Mouse (Mus musculus) stomach, postnatal 0 days (tissue): ENCODE results near the gene Gm28047. TPM values are rescaled to one million over a fixed set of nuclear protein-coding genes. Genes with fewer than 3 reads are reported as not detected.
"Not testable (repeated sequence)": the region's sequence is repeated elsewhere in the genome, so short reads cannot be mapped to it uniquely, and the experiment has no call there.

Experiments used
- ATAC-seq: fragments of 200-750 bp; cut with Nextera tagmentation; 2 replicates; pipeline ENCODE4 v1.8.0; 2017; ENCODE audit not compliant: low FRiP score, low TSS enrichment
- DNase-seq: peaks from one replicate; pipeline ENCODE4 v3.0.0-alpha.2; 2016; ENCODE audit warnings: low spot score
- H3K27ac ChIP-seq: fragments of 300-500 bp; sonication (generic); replicated peaks from 2 replicates; pipeline ENCODE4 v1.5.1; 2014; ENCODE audit warnings: mild to moderate bottlenecking, control low read depth
- H3K27me3 ChIP-seq: fragments of 300-500 bp; sonication (generic); 2 replicates; pipeline ENCODE4 v1.6.1; 2014; ENCODE audit warnings: low read length; ENCODE audit not compliant: control insufficient read depth, insufficient read depth
- H3K36me3 ChIP-seq: fragments of 300-500 bp; sonication (generic); 2 replicates; pipeline ENCODE4 v1.6.1; 2014; ENCODE audit warnings: low read length, mixed read lengths; ENCODE audit not compliant: control insufficient read depth, insufficient read depth
- H3K4me1 ChIP-seq: fragments of 300-500 bp; sonication (generic); replicated peaks from 2 replicates; pipeline ENCODE4 v1.6.1; 2014; ENCODE audit warnings: antibody characterized with exemption; ENCODE audit not compliant: control insufficient read depth, insufficient read depth
- H3K4me2 ChIP-seq: fragments of 300-500 bp; sonication (generic); replicated peaks from 2 replicates; pipeline ENCODE4 v1.6.1; 2014; ENCODE audit warnings: low read depth, mild to moderate bottlenecking, control low read depth, moderate library complexity
- H3K4me3 ChIP-seq: fragments of 300-500 bp; sonication (generic); 2 replicates; pipeline ENCODE4 v1.5.1; 2014; ENCODE audit warnings: low read depth, low read length, control low read depth
- H3K9ac ChIP-seq: fragments of 300-500 bp; sonication (generic); 2 replicates; pipeline ENCODE4 v1.6.1; 2014; ENCODE audit warnings: mild to moderate bottlenecking, low read length, control low read depth, mixed read lengths
- H3K9me3 ChIP-seq: fragments of 300-500 bp; sonication (generic); 2 replicates; pipeline ENCODE4 v1.6.1; 2016; ENCODE audit warnings: low read length; ENCODE audit not compliant: control insufficient read depth
- CTCF ChIP-seq: IDR thresholded peaks from 2 replicates; pipeline ENCODE4 v1.5.1; 2016; ENCODE audit warnings: antibody characterized with exemption, low read depth, mild to moderate bottlenecking, moderate library complexity
- EP300 ChIP-seq: optimal IDR thresholded peaks from 2 replicates; pipeline ENCODE3; 2016; ENCODE audit warnings: antibody characterized with exemption
- WGBS: fragments of 180-500 bp; shearing (Covaris S2); extraction: QIAGEN DNeasy Blood & Tissue Kit; methylation state at CpG from one replicate; pipeline ENCODE4 v1.1.7; 2014; 5-methylcytosine and 5-hydroxymethylcytosine counted together
- polyA plus RNA-seq: library from polyadenylated mRNA; unstranded; fragments of >200 nt; fragmentation: Nextera tagmentation; extraction: Ambion mirVana; gene quantifications from 2 replicates; pipeline ENCODE4 v1.2.1, GENCODE M21; 2015

Gm28047 gene
- polyA plus RNA-seq, 1 experiment from 2014 or later, result not detected

DNA sequence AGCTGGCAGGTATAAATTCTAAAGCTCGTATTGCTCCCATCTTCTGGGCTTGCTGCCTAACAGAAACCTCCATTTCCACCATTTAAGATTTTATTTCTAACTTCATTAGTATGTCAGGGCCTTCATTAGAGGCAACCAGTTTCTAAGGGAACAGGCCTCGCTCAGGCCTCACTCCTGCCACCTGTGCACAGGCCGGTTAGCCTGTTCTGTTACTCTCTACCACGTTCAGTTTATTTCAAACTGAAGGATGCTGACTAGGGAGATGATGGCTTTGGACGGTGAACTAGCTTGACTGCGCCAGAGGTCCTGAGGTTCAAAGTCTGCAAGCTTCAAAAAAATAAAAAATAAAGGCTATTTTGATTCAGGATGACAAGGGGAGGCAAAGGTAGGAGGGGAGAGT is 45.4 kb upstream of the Gm28047 start:
- Histone ChIP-seq H3K36me3 (peaks cover 10% of the 10 kb centered on the region; the same call in 1 of the 2 replicates), H3K4me1 (no peaks in the 10 kb centered on the region), H3K9ac (peak overlapping the region; percentile 97), H3K4me3 (peak overlapping the region; percentile 82), H3K9me3 (no peaks in the 10 kb centered on the region), H3K27me3 (no peaks in the 10 kb centered on the region), H3K4me2 (peak overlapping the region; percentile 91), H3K27ac (peak overlapping the region; percentile 94)
- no peak for DNase-seq
- TF ChIP-seq EP300, result no peak
- TF ChIP-seq CTCF, result no peak
- ATAC-seq, result no peak
- WGBS, result 3% methylated on average over 6 of the region's 6 CpGs

DNA sequence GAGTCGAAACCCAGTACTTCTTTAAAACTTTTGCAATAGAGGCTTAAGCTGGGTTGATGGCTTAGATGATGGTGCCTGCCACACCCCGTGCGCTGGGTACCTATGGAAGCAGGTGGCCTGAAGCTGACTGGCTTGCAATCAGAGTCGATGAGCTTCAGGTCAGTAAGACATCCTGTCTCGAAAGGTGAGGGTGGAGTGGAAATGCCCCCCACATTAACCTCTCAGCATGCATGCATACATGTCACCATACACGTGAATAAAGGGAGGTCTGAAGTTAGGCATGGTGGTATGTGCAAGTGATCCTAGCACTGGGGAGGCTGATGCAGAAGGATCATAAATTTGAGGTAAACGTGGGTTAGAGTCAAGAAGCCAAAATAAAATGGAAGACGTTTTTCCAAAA is 44.7 kb upstream of the Gm28047 start:
- Histone ChIP-seq H3K9me3 (no peaks in the 10 kb centered on the region), H3K4me3 (no peak overlapping the region)

GRCm38 (mm10) chr15:102665494-102665893 is 40.6 kb upstream of the Gm28047 start:
- H3K9me3 ChIP-seq, result no peaks in the 10 kb centered on the region
- peak; percentile 82 for DNase-seq
- peak; percentile 76 for ATAC-seq
- no peaks in the 10 kb centered on the region for H3K27me3 ChIP-seq
- H3K27ac ChIP-seq, result no peak overlapping the region
- H3K4me3 ChIP-seq, result no peak overlapping the region
- H3K9ac ChIP-seq, result no peak overlapping the region
- no peak for TF ChIP-seq EP300
- TF ChIP-seq CTCF, result peak; percentile 90
- no peak overlapping the region for H3K4me2 ChIP-seq
- H3K36me3 ChIP-seq, result peaks cover 25% of the 10 kb centered on the region
- no peaks in the 10 kb centered on the region for H3K4me1 ChIP-seq
- 30% methylated on average over 4 of the region's 4 CpGs for WGBS

More for the DNA sequence above, 44.7 kb upstream of the Gm28047 start:
- Histone ChIP-seq H3K27me3 (no peaks in the 10 kb centered on the region), H3K9ac (no peak overlapping the region), H3K27ac (no peak overlapping the region), H3K4me2 (no peak overlapping the region), H3K4me1 (no peaks in the 10 kb centered on the region), H3K36me3 (peaks cover 10% of the 10 kb centered on the region; the same call in 1 of the 2 replicates)
- no peak for TF ChIP-seq EP300
- TF ChIP-seq CTCF, result no peak
- WGBS, result 79% methylated on average over 8 of the region's 8 CpGs
- DNase-seq (no peak), ATAC-seq (no peak)

GRCm38 (mm10) chr15:102663825-102664224 is 39.0 kb upstream of the Gm28047 start:
- 75% methylated on average over 8 of the region's 8 CpGs for WGBS
- no peak overlapping the region for H3K27ac ChIP-seq
- DNase-seq, result no peak

GRCm38 (mm10) chr15:102662601-102663000 is 37.7 kb upstream of the Gm28047 start:
- not testable (repeated sequence) for H3K27me3 ChIP-seq, H3K27ac ChIP-seq, ATAC-seq, H3K4me1 ChIP-seq, H3K4me3 ChIP-seq, H3K9ac ChIP-seq, H3K4me2 ChIP-seq, H3K9me3 ChIP-seq, DNase-seq
- WGBS, result no CpG with 5 or more reads among the region's 2 CpGs
- H3K36me3 ChIP-seq, result peaks cover 25% of the 10 kb centered on the region

More at GRCm38 (mm10) chr15:102663825-102664224, 39.0 kb upstream of the Gm28047 start:
- Histone ChIP-seq H3K4me2 (no peak overlapping the region), H3K36me3 (peaks cover 25% of the 10 kb centered on the region), H3K4me1 (no peaks in the 10 kb centered on the region), H3K4me3 (no peak overlapping the region), H3K27me3 (no peaks in the 10 kb centered on the region), H3K9me3 (no peaks in the 10 kb centered on the region), H3K9ac (no peak overlapping the region)
- TF ChIP-seq EP300 (no peak), CTCF (no peak)
- no peak for ATAC-seq

GRCm38 (mm10) chr15:102657926-102658381 is 33.1 kb upstream of the Gm28047 start:
- Histone ChIP-seq H3K36me3 (peaks cover 4% of the 10 kb centered on the region; the same call in 1 of the 2 replicates), H3K9me3 (no peaks in the 10 kb centered on the region), H3K4me1 (peaks cover 5% of the 10 kb centered on the region; the same call in 1 of the 2 replicates), H3K9ac (peak overlapping the region; percentile 19; the same call in 1 of the 2 replicates), H3K4me2 (0 out of 2 replicates have a peak overlapping the region, but pooled peaks have one; percentile 12), H3K27me3 (no peaks in the 10 kb centered on the region), H3K27ac (peak overlapping the region; percentile 94), H3K4me3 (no peak overlapping the region)
- ATAC-seq (peak; percentile 63; the same call in 1 of the 2 replicates), DNase-seq (peak; percentile 67)
- 31% methylated on average over 3 of the region's 3 CpGs for WGBS
- TF ChIP-seq CTCF (0 out of 2 replicates have a peak, but pooled peaks have one; percentile 22), EP300 (no peak)
